Mouse (Mus musculus): Measurements from ENCODE around the gene Trappc1. TPM values are rescaled to one million over a fixed set of nuclear protein-coding genes. Genes with fewer than 3 reads are reported as not detected.

Trappc1 gene
- polyA plus RNA-seq, 1 experiment from 2014 or later = 182 TPM

DNA sequence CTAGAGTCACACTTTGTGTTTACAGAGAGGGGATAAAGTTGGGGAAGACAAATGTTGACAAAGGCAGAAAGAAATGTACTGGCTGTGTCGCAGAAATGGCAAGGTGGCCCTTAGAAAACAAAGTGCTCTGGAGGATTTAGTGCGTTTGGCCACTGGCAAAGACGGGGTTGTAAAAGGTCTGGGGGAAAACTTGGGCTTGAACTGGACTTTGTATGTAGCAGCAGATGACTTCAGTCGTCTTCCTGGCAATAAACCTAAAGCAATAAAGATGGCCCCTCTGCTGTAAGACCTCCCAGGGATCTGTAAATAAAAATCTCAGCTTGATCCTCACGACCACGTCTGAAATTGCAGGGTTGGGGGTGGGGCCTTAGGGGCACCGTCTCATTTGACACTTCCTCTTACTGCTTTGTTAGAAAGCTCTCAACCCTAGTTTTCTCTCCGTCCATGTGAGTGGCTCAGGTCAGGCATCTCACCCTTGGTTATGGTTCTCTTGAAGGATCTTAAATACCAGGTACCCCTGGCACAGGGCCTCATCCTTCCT lies 9.0 kb downstream of the Trappc1 start:
- WGBS = 20% methylated on average over 8 of the region's 8 CpGs
- Histone ChIP-seq H3K36me3 (ENCODE audit: control insufficient read depth, insufficient read depth) (no peaks in the 10 kb centered on the region), H3K4me3 (ENCODE audit: low read depth, low read length) (no peak overlapping the region; the same call in 1 of the 2 replicates), H3K4me1 (replicated peaks; ENCODE audit: control insufficient read depth, insufficient read depth, low read length) (peaks cover 8% of the 10 kb centered on the region; the same call in 1 of the 2 replicates), H3K27me3 (replicated peaks; ENCODE audit: control insufficient read depth, insufficient read depth, low read length) (no peaks in the 10 kb centered on the region), H3K9me3 (ENCODE audit: control insufficient read depth) (no peaks in the 10 kb centered on the region), H3K27ac (ENCODE audit: low read depth, low read length) (peak overlapping the region; percentile 41; the same call in 1 of the 2 replicates), H3K9ac (ENCODE audit: low read depth, low read length) (peak overlapping the region; percentile 53), H3K4me2 (replicated peaks; ENCODE audit: low read depth) (peak overlapping the region; percentile 79)
- TF ChIP-seq CTCF (IDR thresholded peaks at IDR 0.05; ENCODE audit: low read depth) = no peak
- peak; percentile 49 for ATAC-seq

DNA sequence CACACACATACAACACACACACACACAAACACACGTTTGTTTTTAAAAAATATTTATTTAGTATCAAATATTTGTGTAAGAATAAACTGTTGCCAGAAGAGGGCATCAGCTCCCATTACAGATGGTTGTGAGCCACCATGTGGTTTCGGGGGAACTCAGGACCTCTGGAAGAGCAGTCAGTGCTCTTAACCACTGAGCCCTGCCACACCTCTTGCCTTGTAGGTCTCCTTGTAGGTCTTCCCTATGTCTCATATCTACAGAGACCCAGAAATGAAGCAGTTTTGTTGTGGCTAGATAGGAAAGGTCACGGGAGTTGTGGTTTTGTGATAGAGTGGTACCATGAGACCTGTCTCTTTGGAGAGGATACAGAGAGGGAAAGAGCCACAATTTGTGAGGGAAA lies 10.1 kb downstream of the Trappc1 start:
- 70% methylated on average over 3 of the region's 3 CpGs for WGBS
- no peak for ATAC-seq
- H3K9me3 ChIP-seq (ENCODE audit: control insufficient read depth) = no peaks in the 10 kb centered on the region
- H3K4me3 ChIP-seq (ENCODE audit: low read depth, low read length) = no peak overlapping the region
- H3K36me3 ChIP-seq (ENCODE audit: control insufficient read depth, insufficient read depth) = no peaks in the 10 kb centered on the region
- no peak overlapping the region for H3K27ac ChIP-seq (ENCODE audit: low read depth, low read length)
- H3K27me3 ChIP-seq (replicated peaks; ENCODE audit: control insufficient read depth, insufficient read depth, low read length) = no peaks in the 10 kb centered on the region
- no peak overlapping the region for H3K9ac ChIP-seq (ENCODE audit: low read depth, low read length)
- no peak overlapping the region for H3K4me2 ChIP-seq (replicated peaks; ENCODE audit: low read depth)
- TF ChIP-seq CTCF (IDR thresholded peaks at IDR 0.05; ENCODE audit: low read depth) = peak; percentile 51
- peaks cover 8% of the 10 kb centered on the region; the same call in 1 of the 2 replicates for H3K4me1 ChIP-seq (replicated peaks; ENCODE audit: control insufficient read depth, insufficient read depth, low read length)

DNA sequence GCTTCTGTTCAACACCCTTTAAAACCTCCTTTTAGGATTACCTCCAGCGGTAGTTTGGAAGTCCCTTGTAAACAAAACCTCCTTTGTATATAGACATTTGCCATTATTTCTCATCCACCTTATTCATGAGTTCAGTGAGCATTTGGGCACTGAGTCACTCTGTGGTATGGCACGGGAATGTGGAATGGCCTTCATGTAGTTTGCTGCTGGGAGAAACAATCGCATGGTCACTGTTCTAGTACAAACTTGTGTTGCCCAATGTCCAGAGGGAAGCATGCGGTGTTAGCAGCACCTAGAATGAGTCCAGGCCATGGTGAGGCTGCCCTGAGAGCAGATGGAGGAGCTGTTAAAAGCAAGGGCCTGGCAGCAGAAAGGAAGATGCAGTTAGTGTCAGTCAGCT lies 11.0 kb downstream of the Trappc1 start:
- no peak for ATAC-seq
- Histone ChIP-seq H3K4me3 (ENCODE audit: low read depth, low read length) (no peak overlapping the region), H3K27ac (ENCODE audit: low read depth, low read length) (no peak overlapping the region), H3K27me3 (replicated peaks; ENCODE audit: control insufficient read depth, insufficient read depth, low read length) (peaks cover 4% of the 10 kb centered on the region; the same call in 1 of the 2 replicates), H3K36me3 (ENCODE audit: control insufficient read depth, insufficient read depth) (no peaks in the 10 kb centered on the region), H3K4me2 (replicated peaks; ENCODE audit: low read depth) (no peak overlapping the region), H3K4me1 (replicated peaks; ENCODE audit: control insufficient read depth, insufficient read depth, low read length) (peaks cover 8% of the 10 kb centered on the region; the same call in 1 of the 2 replicates), H3K9me3 (ENCODE audit: control insufficient read depth) (no peaks in the 10 kb centered on the region), H3K9ac (ENCODE audit: low read depth, low read length) (no peak overlapping the region)
- no peak for TF ChIP-seq CTCF (IDR thresholded peaks at IDR 0.05; ENCODE audit: low read depth)
- WGBS = 60% methylated on average over 4 of the region's 4 CpGs

DNA sequence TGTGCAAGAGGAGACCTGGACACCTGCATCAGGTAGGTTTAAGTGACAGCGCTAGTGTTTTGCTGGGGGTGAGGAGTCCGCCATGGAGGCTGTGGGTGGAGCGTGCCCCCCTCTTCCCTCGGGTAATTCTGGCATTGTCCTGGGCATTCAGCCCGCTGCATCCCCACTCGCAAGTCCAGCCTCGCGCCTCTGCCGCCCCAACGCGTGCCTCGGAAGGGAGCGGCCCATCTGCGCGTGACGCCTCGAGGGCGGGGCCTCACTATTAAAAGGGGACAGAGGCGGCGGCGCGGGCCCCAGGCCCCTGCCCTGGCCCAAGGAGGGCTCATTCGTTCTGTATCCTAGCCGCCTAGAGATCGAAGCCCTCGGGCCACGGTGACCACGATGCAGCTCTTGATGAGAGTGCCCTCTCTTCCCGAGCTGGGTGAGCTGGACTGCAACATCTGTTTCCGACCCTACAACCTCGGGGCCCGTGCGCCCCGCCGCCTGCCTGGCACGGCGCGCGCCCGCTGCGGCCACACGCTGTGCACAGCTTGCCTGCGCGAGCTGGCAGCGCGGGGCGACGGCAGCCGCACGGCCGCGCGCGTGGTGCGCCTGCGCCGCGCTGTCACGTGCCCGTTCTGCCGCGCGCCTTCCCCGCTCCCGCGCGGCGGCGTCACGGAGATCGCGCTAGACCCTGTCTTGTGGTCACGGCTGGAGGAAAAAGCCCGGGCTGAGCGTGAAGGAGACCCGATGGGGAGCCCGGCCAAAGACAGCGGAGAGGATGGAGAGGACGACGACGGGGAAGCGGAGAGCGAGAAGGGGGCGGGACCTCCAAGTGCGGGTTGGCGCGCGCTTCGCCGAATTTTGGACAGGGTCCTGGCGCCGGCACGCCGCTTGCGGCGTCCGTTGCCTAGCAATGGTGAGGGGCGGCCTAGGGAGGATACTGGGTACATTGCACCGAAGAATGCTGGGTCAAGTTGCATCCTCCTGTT lies 16.7 kb downstream of the Trappc1 start, which contains the start of gene Rnf227:
Gene Rnf227 (plus strand): TSS at position 301 of the 971 bp plus-strand sequence.
- H3K36me3 ChIP-seq (ENCODE audit: control insufficient read depth, insufficient read depth) = peaks cover 23% of the 10 kb centered on the region
- H3K9ac ChIP-seq (ENCODE audit: low read depth, low read length) = peak within 1 kb of the TSS; percentile 34; the same call in 1 of the 2 replicates
- H3K4me2 ChIP-seq (replicated peaks; ENCODE audit: low read depth) = peak within 1 kb of the TSS; percentile 79
- peak within 1 kb of the TSS; percentile 47 for H3K4me3 ChIP-seq (ENCODE audit: low read depth, low read length)
- ATAC-seq = peak; percentile 75
- H3K4me1 ChIP-seq (replicated peaks; ENCODE audit: control insufficient read depth, insufficient read depth, low read length) = peaks cover 5% of the 10 kb centered on the region; the same call in 1 of the 2 replicates
- H3K9me3 ChIP-seq (ENCODE audit: control insufficient read depth) = no peaks in the 10 kb centered on the region
- H3K27ac ChIP-seq (ENCODE audit: low read depth, low read length) = no peak within 1 kb of the TSS
- peaks cover 7% of the 10 kb centered on the region; the same call in 1 of the 2 replicates for H3K27me3 ChIP-seq (replicated peaks; ENCODE audit: control insufficient read depth, insufficient read depth, low read length)
- WGBS = 3% methylated on average over 86 of the region's 99 CpGs
- TF ChIP-seq CTCF (IDR thresholded peaks at IDR 0.05; ENCODE audit: low read depth) = no peak

DNA sequence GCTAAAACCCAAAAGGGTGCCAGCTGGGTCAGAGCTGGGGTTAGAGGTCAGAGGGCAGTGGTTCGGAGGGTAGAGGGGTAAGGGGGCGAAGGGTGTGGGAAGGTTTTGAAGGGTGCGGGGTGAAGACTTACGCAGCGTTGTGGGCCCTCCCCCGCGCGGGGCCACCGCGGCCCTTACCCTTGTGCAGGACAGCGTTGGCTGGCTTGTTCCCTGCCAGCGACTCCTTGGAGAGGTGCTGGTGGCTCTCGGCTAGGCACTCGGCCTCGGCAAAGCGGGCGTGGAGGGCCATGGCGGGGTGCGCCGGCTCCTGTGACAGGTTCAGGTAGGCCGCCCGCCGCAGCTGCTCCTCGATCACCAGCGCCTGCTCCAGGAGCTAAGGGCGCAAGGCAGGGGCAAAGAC lies 22.7 kb downstream of the Trappc1 start:
- H3K4me3 ChIP-seq (ENCODE audit: low read depth, low read length) = no peak overlapping the region
- no peak overlapping the region for H3K4me2 ChIP-seq (replicated peaks; ENCODE audit: low read depth)
- no peaks in the 10 kb centered on the region for H3K9me3 ChIP-seq (ENCODE audit: control insufficient read depth)
- no peaks in the 10 kb centered on the region for H3K27me3 ChIP-seq (replicated peaks; ENCODE audit: control insufficient read depth, insufficient read depth, low read length)
- TF ChIP-seq CTCF (IDR thresholded peaks at IDR 0.05; ENCODE audit: low read depth) = no peak
- peaks cover 83% of the 10 kb centered on the region for H3K36me3 ChIP-seq (ENCODE audit: control insufficient read depth, insufficient read depth)
- H3K9ac ChIP-seq (ENCODE audit: low read depth, low read length) = no peak overlapping the region
- WGBS = 88% methylated on average over 25 of the region's 26 CpGs
- H3K27ac ChIP-seq (ENCODE audit: low read depth, low read length) = no peak overlapping the region
- ATAC-seq = no peak
- H3K4me1 ChIP-seq (replicated peaks; ENCODE audit: control insufficient read depth, insufficient read depth, low read length) = no peaks in the 10 kb centered on the region

DNA sequence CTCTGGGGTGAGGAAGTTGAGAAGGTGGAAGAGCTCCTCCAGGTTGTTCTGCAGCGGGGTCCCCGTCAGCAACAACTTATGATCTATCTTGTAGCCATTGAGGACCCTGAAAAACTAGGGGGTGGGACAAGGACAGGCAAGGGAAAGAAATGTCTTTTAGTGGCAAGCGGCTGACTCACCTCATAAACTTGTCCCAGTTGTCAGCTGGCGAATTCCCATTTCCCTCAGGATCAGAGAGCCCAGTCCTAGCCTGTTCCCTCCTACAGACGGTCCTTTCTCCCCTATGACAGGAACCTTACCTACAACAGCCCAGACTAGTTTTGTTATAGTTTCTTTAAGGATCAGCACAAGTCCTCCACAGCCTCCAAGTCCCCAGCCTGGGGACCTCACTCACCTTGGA lies 32.8 kb downstream of the Trappc1 start:
- Histone ChIP-seq H3K9ac (ENCODE audit: low read depth, low read length) (no peak overlapping the region), H3K9me3 (ENCODE audit: control insufficient read depth) (no peaks in the 10 kb centered on the region), H3K27ac (ENCODE audit: low read depth, low read length) (peak overlapping the region; percentile 28; the same call in 1 of the 2 replicates), H3K4me1 (replicated peaks; ENCODE audit: control insufficient read depth, insufficient read depth, low read length) (no peaks in the 10 kb centered on the region), H3K36me3 (ENCODE audit: control insufficient read depth, insufficient read depth) (peaks cover 94% of the 10 kb centered on the region), H3K4me3 (ENCODE audit: low read depth, low read length) (no peak overlapping the region), H3K27me3 (replicated peaks; ENCODE audit: control insufficient read depth, insufficient read depth, low read length) (no peaks in the 10 kb centered on the region), H3K4me2 (replicated peaks; ENCODE audit: low read depth) (no peak overlapping the region)
- WGBS = 91% methylated on average over 5 of the region's 5 CpGs
- no peak for ATAC-seq
- no peak for TF ChIP-seq CTCF (IDR thresholded peaks at IDR 0.05; ENCODE audit: low read depth)
